Mouse (Mus musculus): Measurements from ENCODE around the gene D130040H23Rik. TPM values are rescaled to one million over a fixed set of nuclear protein-coding genes. Genes with fewer than 3 reads are reported as not detected.
"Not testable (repeated sequence)": the region's sequence is repeated elsewhere in the genome, so short reads cannot be mapped to it uniquely, and the experiment has no call there.

Gene D130040H23Rik
- not detected in 2 replicates for polyA plus RNA-seq (2012)

DNA sequence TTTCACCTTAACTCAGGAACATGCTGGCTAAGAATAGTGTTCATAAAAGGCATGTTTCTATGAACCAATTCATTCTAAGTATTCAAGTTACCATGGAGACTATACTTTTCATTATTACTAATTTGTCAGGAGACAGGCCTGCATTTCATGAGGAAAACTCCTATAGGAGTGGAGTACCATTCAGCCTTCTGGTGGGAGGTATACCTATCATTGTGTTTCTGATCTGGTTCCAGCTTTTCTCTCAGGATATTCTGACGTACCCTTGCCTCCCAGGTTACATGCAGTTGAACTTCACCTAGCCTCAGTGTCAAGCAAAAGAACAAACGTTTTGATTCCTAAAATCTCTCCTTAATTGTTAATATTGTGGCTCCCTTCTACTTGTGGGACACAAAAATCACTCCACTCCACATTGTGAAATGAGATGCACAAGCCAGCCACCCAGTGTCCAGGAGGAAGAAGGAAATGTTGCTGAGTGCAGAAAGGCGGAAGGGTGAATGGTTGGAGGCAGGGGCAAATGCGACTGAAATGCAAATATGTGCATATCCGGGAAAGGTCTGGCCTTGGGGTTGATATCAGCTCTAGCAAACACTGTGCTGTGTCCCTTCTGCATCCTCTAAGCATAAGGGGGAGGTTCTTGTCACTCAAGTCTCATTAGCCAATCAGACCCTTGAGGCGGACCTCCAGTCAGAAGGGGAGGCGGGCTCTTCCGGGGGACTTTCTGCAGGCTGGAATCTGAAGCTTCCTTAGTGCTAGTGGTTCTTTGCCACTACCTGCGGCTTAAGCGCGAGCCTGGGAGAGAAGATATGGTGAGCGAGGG, at the start of gene D130040H23Rik:
Gene D130040H23Rik (plus strand): TSS at position 695 of the 817 bp plus-strand sequence.
- Histone ChIP-seq H3K4me1 (ENCODE audit: control insufficient read depth) (peaks cover 6% of the 10 kb centered on the region), H3K27me3 (ENCODE audit: control insufficient read depth) (no peaks in the 10 kb centered on the region), H3K4me3 (replicated peaks) (peak within 1 kb of the TSS; percentile 56), H3K36me3 (ENCODE audit: control insufficient read depth) (no peaks in the 10 kb centered on the region), H3K9me3 (ENCODE audit: control insufficient read depth, low read length) (no peaks in the 10 kb centered on the region)
- TF ChIP-seq TAL1 (IDR thresholded peaks at IDR 0.05; ENCODE audit: low read length) = no peak
- TF ChIP-seq GATA1 (IDR thresholded peaks at IDR 0.05; ENCODE audit: low read length) = no peak

DNA sequence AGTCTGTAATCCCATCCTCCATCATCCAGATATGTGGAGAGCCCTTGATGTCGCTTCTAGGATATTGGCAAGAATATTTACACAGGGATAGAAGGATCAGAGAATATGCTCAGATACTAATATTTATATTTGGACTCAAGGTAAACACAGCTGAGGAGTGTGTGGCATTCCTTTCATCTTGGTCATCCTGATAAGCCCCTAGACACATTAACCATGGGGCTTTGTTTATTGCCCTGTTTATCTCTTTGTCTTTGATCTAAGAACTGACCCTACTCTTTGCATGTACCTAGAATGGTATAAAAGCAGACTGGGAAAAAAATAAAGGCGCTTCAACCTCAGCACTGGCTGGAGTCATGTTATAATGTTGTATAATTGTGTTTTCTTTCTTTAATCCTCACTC, 28.3 kb upstream of the D130040H23Rik start:
- Histone ChIP-seq H3K4me3 (replicated peaks) (no peak overlapping the region), H3K9me3 (ENCODE audit: control insufficient read depth, low read length) (no peaks in the 10 kb centered on the region), H3K4me1 (ENCODE audit: control insufficient read depth) (no peaks in the 10 kb centered on the region)

GRCm38 (mm10) chr8:69268525-69268924, 2.4 kb upstream of the D130040H23Rik start:
- Histone ChIP-seq H3K4me1 (ENCODE audit: control insufficient read depth) (peaks cover 6% of the 10 kb centered on the region), H3K4me3 (replicated peaks) (no peak overlapping the region), H3K9me3 (ENCODE audit: control insufficient read depth, low read length) (no peaks in the 10 kb centered on the region), H3K36me3 (ENCODE audit: control insufficient read depth) (no peaks in the 10 kb centered on the region), H3K27me3 (ENCODE audit: control insufficient read depth) (no peaks in the 10 kb centered on the region)
- TF ChIP-seq GATA1 (IDR thresholded peaks at IDR 0.05; ENCODE audit: low read length) = no peak
- TF ChIP-seq TAL1 (IDR thresholded peaks at IDR 0.05; ENCODE audit: low read length) = no peak

More for the DNA sequence above, 28.3 kb upstream of the D130040H23Rik start:
- Histone ChIP-seq H3K36me3 (ENCODE audit: control insufficient read depth) (no peaks in the 10 kb centered on the region), H3K27me3 (ENCODE audit: control insufficient read depth) (no peaks in the 10 kb centered on the region)
- TF ChIP-seq TAL1 (IDR thresholded peaks at IDR 0.05; ENCODE audit: low read length) = no peak
- TF ChIP-seq GATA1 (IDR thresholded peaks at IDR 0.05; ENCODE audit: low read length) = no peak

- Histone ChIP-seq H3K4me3 (replicated peaks) (peak overlapping the region; percentile 56), H3K36me3 (ENCODE audit: control insufficient read depth) (no peaks in the 10 kb centered on the region), H3K4me1 (ENCODE audit: control insufficient read depth) (peaks cover 6% of the 10 kb centered on the region), H3K9me3 (ENCODE audit: control insufficient read depth, low read length) (no peaks in the 10 kb centered on the region), H3K27me3 (ENCODE audit: control insufficient read depth) (no peaks in the 10 kb centered on the region)
- no peak for TF ChIP-seq GATA1 (IDR thresholded peaks at IDR 0.05; ENCODE audit: low read length)
- TF ChIP-seq TAL1 (IDR thresholded peaks at IDR 0.05; ENCODE audit: low read length) = no peak
Observed at GRCm38 (mm10) chr8:69271203-69271554, 299 bp downstream of the D130040H23Rik start.

DNA sequence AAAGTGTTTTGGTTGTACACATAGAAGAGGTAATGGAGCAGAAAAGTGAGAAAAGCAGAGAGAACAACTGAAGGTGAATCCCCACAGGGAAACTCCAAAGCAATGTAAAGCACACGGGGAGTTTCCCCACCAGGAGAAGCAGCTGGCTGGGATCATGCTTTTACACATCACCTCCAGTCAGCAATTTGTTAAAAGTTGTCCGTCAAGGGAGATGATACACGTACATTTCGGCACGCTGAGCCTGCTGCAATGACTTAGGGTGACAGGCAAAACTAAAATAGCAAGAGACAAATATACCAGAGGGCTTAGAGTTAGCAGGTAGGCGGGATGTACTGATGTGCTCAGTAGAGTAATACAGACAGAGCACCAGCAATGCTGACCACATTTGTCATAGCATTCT, 1.6 kb downstream of the D130040H23Rik start:
- H3K4me3 ChIP-seq (replicated peaks) = no peak overlapping the region
- no peaks in the 10 kb centered on the region for H3K36me3 ChIP-seq (ENCODE audit: control insufficient read depth)
- TF ChIP-seq GATA1 (IDR thresholded peaks at IDR 0.05; ENCODE audit: low read length) = no peak
- no peak for TF ChIP-seq TAL1 (IDR thresholded peaks at IDR 0.05; ENCODE audit: low read length)
- no peaks in the 10 kb centered on the region for H3K9me3 ChIP-seq (ENCODE audit: control insufficient read depth, low read length)
- no peaks in the 10 kb centered on the region for H3K27me3 ChIP-seq (ENCODE audit: control insufficient read depth)
- peaks cover 6% of the 10 kb centered on the region for H3K4me1 ChIP-seq (ENCODE audit: control insufficient read depth)

DNA sequence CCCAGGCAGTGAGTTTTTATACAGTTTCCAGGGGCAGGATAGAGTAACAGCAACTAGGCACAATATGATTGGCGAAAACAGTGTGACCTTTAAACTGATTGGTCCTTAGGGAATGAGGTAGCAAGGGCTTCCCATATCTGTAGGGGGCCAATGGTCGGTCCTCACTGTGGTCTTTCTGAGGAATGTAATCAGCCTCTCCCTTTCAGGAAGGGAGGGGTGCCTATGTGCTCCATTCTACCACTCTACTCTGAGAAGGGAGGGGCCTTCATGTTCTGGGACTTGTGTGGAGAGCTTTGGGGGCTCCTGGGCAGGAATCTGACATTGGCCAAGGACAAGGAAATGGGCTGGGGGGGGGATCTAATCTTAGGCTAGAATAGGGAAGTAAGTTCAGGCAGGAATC, 53.9 kb downstream of the D130040H23Rik start:
- H3K4me3 ChIP-seq (replicated peaks) = no peak overlapping the region
- no peaks in the 10 kb centered on the region for H3K4me1 ChIP-seq (ENCODE audit: control insufficient read depth)
- no peaks in the 10 kb centered on the region for H3K36me3 ChIP-seq (ENCODE audit: control insufficient read depth)
- TF ChIP-seq TAL1 (IDR thresholded peaks at IDR 0.05; ENCODE audit: low read length) (no peak), GATA1 (IDR thresholded peaks at IDR 0.05; ENCODE audit: low read length) (no peak)
- 0 out of 2 replicates have a peak, but pooled peaks cover 3% of the 10 kb centered on the region for H3K27me3 ChIP-seq (ENCODE audit: control insufficient read depth)
- no peaks in the 10 kb centered on the region for H3K9me3 ChIP-seq (ENCODE audit: control insufficient read depth, low read length)

GRCm38 (mm10) chr8:69328301-69329288, 57.7 kb downstream of the D130040H23Rik start:
- Histone ChIP-seq H3K4me3 (replicated peaks) (no peak overlapping the region), H3K36me3 (ENCODE audit: control insufficient read depth) (no peaks in the 10 kb centered on the region), H3K9me3 (ENCODE audit: control insufficient read depth, low read length) (no peaks in the 10 kb centered on the region), H3K27me3 (ENCODE audit: control insufficient read depth) (0 out of 2 replicates have a peak, but pooled peaks cover 3% of the 10 kb centered on the region), H3K4me1 (ENCODE audit: control insufficient read depth) (no peaks in the 10 kb centered on the region)
- no peak for TF ChIP-seq GATA1 (IDR thresholded peaks at IDR 0.05; ENCODE audit: low read length)
- TF ChIP-seq TAL1 (IDR thresholded peaks at IDR 0.05; ENCODE audit: low read length) = no peak

DNA sequence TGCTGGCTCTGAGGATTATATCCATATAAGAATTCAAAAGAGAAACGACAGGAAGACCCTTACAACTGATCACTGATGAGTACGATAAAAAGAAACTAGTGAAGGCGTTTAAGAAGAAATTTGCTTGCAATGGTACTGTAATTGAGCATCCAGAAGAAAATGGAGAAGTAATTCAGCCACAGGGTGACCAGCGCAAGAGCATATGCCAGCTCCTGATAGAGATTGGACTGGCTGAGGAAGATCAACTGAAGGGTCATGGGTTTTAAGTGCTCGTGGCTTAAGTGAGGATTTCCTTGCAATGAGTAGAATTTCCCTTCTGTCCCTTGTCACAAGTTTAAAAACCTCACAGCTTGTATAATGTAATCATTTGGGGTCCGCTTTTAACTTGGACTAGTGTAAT, 58.4 kb downstream of the D130040H23Rik start:
- not testable (repeated sequence) for H3K9me3 ChIP-seq (ENCODE audit: control insufficient read depth, low read length); H3K36me3 ChIP-seq (ENCODE audit: control insufficient read depth); H3K4me3 ChIP-seq (replicated peaks); H3K27me3 ChIP-seq (ENCODE audit: control insufficient read depth); H3K4me1 ChIP-seq (ENCODE audit: control insufficient read depth)

Other genes starting within 250 kb of the D130040H23Rik start
- 0.04 TPM in 1 of 2 replicates, not detected in the other for gene Zfp930, start 62.0 kb upstream of the D130040H23Rik start, polyA plus RNA-seq (2012)
- not detected in 2 replicates for gene Gm9495, start 182.5 kb downstream of the D130040H23Rik start, polyA plus RNA-seq (2012)

Data from erythroblast, embryonic 14.5 days (primary cell).